Mouse (Mus musculus): ENCODE measurements around the gene Olfr898.

The Olfr898 gene

GRCm38 (mm10) chr9:38348111-38348510, at the start of gene Olfr898:
TSS of gene Olfr898 (plus strand) at chr9:38348411.
- in situ Hi-C loops (cut with MboI, MseI): no loop called here

GRCm38 (mm10) chr9:38328760-38329159, 19.5 kb upstream of the Olfr898 start, which contains the start of gene Olfr25:
TSS of gene Olfr25 (plus strand) at chr9:38329060.
- in situ Hi-C loops (cut with MboI, MseI): no loop called here

GRCm38 (mm10) chr9:38366596-38366995, 18.4 kb downstream of the Olfr898 start, which contains the start of gene Olfr250:
TSS of gene Olfr250 (plus strand) at chr9:38366896.
- in situ Hi-C loops (cut with MboI, MseI): loop anchor here (10.0 kb wide), 1 partner anchor 1668 kb away; no protein-coding TSS in a partner anchor

GRCm38 (mm10) chr9:38376786-38377185, 28.6 kb downstream of the Olfr898 start, which contains the start of gene Olfr251:
TSS of gene Olfr251 (plus strand) at chr9:38377086.
- in situ Hi-C loops (cut with MboI, MseI): no loop called here

- in situ Hi-C loops (cut with MboI, MseI): no loop called here
These were observed 53.2 kb downstream of the Olfr898 start, which contains the start of gene Olfr147 for GRCm38 (mm10) chr9:38401398-38401797. TSS of gene Olfr147 (plus strand) at chr9:38401698.
